Mouse (Mus musculus): ENCODE data around the gene Hip1r. TPM values are rescaled to one million over a fixed set of nuclear protein-coding genes. Genes with fewer than 3 reads are reported as not detected.

Hip1r gene
- polyA plus RNA-seq, 1 experiment from 2014 or later, result 31.2 TPM

DNA sequence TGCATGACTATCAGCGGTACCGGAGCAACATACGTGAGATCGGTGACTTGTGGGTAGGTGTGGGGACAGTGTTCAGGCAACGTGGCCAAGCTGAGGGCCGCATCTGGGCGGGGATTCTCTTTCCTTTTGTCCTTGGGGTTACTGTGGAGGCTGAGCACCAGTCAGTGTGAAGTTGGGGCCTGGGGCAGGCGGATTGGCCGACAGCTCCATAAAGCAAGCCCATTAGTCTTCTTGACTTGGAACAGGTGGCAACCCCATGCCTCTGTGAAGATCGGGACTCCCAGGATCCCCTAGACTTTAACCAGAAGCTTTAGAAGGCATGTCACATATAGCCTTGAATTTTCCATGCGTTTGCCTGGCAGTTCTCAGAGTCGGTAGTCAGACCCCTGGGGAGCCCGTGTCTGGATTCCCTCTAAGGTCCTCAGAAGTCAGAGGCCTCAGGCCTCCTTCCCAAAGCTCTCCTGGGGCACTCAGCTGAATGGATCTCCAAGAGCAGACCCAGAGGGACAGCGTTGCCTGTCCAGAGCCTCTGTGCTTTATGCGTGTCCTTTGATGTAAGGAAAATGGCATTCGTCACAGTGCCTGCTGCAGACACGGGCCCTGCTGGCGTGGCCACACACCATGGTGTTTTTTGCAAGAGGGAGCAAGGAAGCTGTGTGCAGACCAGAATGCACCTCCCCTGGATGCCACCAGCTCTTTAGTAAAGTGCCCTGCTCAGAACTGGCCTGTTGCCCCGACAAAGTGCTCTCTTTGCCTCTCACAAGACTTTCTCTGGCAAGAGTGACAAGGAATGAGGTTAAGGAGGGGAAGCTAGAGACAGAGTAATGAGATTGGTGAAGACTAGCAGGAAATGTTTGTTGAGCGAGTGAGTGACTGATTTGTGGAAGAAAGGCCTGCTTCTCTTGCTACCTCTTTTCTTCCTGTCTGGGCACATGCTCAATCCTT lies 16.8 kb downstream of the Hip1r start:
- H3K4me1 ChIP-seq (ENCODE audit: control insufficient read depth, insufficient read depth, low read length), result peaks cover 25% of the 10 kb centered on the region
- no peak overlapping the region for H3K9ac ChIP-seq (ENCODE audit: low read length)
- H3K9me3 ChIP-seq (replicated peaks; ENCODE audit: control insufficient read depth, low read length), result no peaks in the 10 kb centered on the region
- H3K27me3 ChIP-seq (ENCODE audit: control insufficient read depth, insufficient read depth, low read length), result no peaks in the 10 kb centered on the region
- no peak overlapping the region for H3K4me2 ChIP-seq (ENCODE audit: low read depth, low read length)
- 58% methylated on average over 20 of the region's 20 CpGs for WGBS
- no peak overlapping the region for H3K4me3 ChIP-seq (replicated peaks; ENCODE audit: low read length)
- H3K27ac ChIP-seq (ENCODE audit: low read length), result no peak overlapping the region
- ATAC-seq (ENCODE audit: insufficient read depth, low FRiP score), result no peak
- no peaks in the 10 kb centered on the region for H3K36me3 ChIP-seq (ENCODE audit: control insufficient read depth, insufficient read depth, low read length)

DNA sequence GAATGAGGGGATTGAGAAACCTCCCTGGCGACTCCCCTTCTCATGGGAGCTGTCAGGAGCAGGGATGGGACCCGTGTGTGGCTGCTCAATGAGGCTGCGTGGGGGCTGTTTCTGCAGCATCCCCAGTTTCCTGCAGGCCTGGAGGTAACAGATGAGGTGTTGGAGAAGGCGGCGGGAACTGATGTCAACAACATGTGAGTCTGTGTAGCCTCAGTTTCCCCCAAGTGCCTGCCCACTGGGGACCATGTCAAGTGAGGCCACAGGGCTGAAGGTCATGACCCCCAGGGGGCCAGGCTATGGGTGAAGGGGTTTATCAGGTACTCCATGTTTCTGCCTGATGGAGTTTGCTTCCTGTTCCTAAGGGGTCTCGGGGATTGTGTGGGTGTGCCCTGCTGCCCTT lies 17.9 kb downstream of the Hip1r start:
- WGBS, result 78% methylated on average over 6 of the region's 6 CpGs
- Histone ChIP-seq H3K9ac (ENCODE audit: low read length) (no peak overlapping the region), H3K4me3 (replicated peaks; ENCODE audit: low read length) (no peak overlapping the region), H3K9me3 (replicated peaks; ENCODE audit: control insufficient read depth, low read length) (no peaks in the 10 kb centered on the region), H3K4me2 (ENCODE audit: low read depth, low read length) (no peak overlapping the region), H3K4me1 (ENCODE audit: control insufficient read depth, insufficient read depth, low read length) (peaks cover 25% of the 10 kb centered on the region), H3K27me3 (ENCODE audit: control insufficient read depth, insufficient read depth, low read length) (no peaks in the 10 kb centered on the region), H3K36me3 (ENCODE audit: control insufficient read depth, insufficient read depth, low read length) (no peaks in the 10 kb centered on the region), H3K27ac (ENCODE audit: low read length) (0 out of 2 replicates have a peak overlapping the region, but pooled peaks have one; percentile 81)
- ATAC-seq (ENCODE audit: insufficient read depth, low FRiP score), result no peak

DNA sequence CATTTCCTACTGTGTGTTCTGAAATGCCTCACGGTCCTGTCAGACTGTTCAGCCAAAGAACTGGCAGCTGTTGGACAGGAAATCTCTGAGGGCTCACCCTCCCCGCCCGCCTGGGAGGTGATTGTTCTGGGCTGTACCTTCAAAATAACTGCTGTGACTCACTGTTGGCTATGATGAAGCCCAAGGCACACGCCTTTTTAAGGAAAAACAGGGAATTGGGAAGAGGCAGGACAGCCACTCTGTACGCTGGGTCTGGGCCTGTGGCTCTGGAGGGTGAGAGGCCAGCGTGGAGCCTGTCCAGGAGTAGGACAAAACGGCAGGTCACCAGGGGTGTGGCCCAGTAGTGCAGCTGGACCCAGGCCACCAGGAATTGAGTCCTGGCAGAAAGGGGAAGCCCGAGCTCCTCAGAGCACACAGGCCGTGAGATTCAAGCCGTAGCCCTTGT lies 18.8 kb downstream of the Hip1r start:
- no peaks in the 10 kb centered on the region for H3K27me3 ChIP-seq (ENCODE audit: control insufficient read depth, insufficient read depth, low read length)
- ATAC-seq (ENCODE audit: insufficient read depth, low FRiP score), result peak; percentile 23; the same call in 1 of the 2 replicates
- no peak overlapping the region for H3K4me3 ChIP-seq (replicated peaks; ENCODE audit: low read length)
- no peaks in the 10 kb centered on the region for H3K9me3 ChIP-seq (replicated peaks; ENCODE audit: control insufficient read depth, low read length)
- peak overlapping the region; percentile 81 for H3K27ac ChIP-seq (ENCODE audit: low read length)
- 0 out of 2 replicates have a peak overlapping the region, but pooled peaks have one; percentile 51 for H3K9ac ChIP-seq (ENCODE audit: low read length)
- H3K36me3 ChIP-seq (ENCODE audit: control insufficient read depth, insufficient read depth, low read length), result no peaks in the 10 kb centered on the region
- H3K4me1 ChIP-seq (ENCODE audit: control insufficient read depth, insufficient read depth, low read length), result peaks cover 18% of the 10 kb centered on the region
- WGBS, result 56% methylated on average over 10 of the region's 10 CpGs
- H3K4me2 ChIP-seq (ENCODE audit: low read depth, low read length), result no peak overlapping the region

DNA sequence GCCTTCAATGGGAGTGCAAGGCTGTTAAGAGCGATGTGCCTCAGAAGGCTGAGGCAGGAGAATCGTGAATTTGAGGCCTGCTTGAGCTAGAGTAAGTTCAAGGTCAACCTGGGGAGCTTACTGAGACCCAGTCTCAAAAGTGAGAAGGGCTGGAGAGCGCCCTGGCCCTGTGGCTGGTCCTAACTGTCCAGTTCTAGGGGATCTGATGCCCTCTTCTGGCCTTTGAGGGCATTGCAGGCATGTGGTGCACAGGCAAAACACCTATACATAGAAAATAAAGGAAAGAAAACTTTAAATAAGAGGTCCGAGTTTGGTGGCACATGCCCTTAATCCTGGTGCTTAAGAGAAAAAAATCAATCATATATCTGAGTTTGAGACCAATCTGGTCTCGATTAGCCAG lies 19.4 kb downstream of the Hip1r start:
- no peak overlapping the region for H3K9ac ChIP-seq (ENCODE audit: low read length)
- ATAC-seq (ENCODE audit: insufficient read depth, low FRiP score), result 0 out of 2 replicates have a peak, but pooled peaks have one; percentile 8
- H3K27me3 ChIP-seq (ENCODE audit: control insufficient read depth, insufficient read depth, low read length), result no peaks in the 10 kb centered on the region
- peaks cover 15% of the 10 kb centered on the region for H3K4me1 ChIP-seq (ENCODE audit: control insufficient read depth, insufficient read depth, low read length)
- H3K4me2 ChIP-seq (ENCODE audit: low read depth, low read length), result no peak overlapping the region
- H3K36me3 ChIP-seq (ENCODE audit: control insufficient read depth, insufficient read depth, low read length), result no peaks in the 10 kb centered on the region
- peak overlapping the region; percentile 78; the same call in 1 of the 2 replicates for H3K27ac ChIP-seq (ENCODE audit: low read length)
- WGBS, result 29% methylated on average over 5 of the region's 5 CpGs
- no peaks in the 10 kb centered on the region for H3K9me3 ChIP-seq (replicated peaks; ENCODE audit: control insufficient read depth, low read length)
- H3K4me3 ChIP-seq (replicated peaks; ENCODE audit: low read length), result no peak overlapping the region

DNA sequence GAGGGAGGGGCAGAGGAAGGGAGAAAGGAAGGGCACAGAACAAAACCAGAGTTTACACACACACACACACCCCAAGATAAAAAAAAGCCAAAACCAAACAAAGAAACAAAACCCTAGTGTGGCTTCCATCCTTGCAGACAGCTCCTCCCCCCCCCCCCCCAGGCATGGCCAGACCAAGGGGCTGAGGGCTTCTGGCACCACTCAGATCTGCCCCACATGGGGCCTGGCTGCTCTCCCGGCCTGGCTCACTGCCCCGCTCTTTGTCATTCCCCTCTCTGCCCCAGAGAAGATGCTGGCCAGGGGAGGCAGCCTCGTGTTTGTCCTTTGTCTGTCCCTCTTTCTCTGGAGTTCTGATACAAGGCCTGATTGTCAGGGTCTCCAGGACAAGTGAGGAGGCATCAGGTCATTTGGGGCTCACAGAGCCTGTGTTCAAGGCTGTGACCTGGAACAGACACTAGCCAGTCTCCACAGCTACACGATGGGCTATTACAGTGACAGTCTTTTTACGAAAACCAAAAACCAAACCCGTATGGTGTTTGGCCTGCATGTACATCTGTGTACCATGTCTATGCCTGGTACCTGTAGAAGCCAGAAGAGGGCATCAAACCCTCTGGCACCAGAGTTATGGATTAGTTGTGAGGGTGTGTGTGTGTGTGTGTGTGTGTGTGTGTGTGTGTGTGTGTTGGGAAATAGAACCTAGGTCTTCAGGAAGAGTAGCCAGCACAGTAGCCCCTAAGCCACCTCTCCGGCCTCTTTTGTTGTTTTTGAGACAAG lies 20.0 kb downstream of the Hip1r start:
- Histone ChIP-seq H3K4me2 (ENCODE audit: low read depth, low read length) (no peak overlapping the region), H3K9ac (ENCODE audit: low read length) (no peak overlapping the region), H3K9me3 (replicated peaks; ENCODE audit: control insufficient read depth, low read length) (no peaks in the 10 kb centered on the region), H3K36me3 (ENCODE audit: control insufficient read depth, insufficient read depth, low read length) (no peaks in the 10 kb centered on the region), H3K4me3 (replicated peaks; ENCODE audit: low read length) (no peak overlapping the region), H3K27ac (ENCODE audit: low read length) (no peak overlapping the region), H3K27me3 (ENCODE audit: control insufficient read depth, insufficient read depth, low read length) (no peaks in the 10 kb centered on the region), H3K4me1 (ENCODE audit: control insufficient read depth, insufficient read depth, low read length) (peaks cover 15% of the 10 kb centered on the region)
- no peak for ATAC-seq (ENCODE audit: insufficient read depth, low FRiP score)
- WGBS, result 63% methylated on average over 7 of the region's 7 CpGs

DNA sequence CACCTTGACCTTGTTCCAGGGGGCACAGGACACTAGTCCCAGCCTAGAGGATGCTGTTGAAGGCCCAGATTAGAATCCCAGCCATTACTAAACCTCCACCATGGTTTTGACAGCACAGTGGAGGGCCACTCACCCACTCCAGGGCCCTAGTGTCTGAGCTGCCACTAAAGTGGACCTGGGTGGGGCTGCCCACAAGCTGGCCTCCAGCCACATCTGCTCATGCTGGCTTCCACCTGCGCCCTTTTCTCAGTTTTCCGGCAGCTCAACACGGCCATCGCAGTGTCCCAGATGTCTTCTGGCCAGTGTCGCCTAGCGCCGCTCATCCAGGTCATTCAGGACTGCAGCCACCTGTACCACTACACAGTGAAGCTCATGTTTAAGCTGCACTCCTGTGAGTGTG lies 21.0 kb downstream of the Hip1r start:
- no peak overlapping the region for H3K4me2 ChIP-seq (ENCODE audit: low read depth, low read length)
- H3K9ac ChIP-seq (ENCODE audit: low read length), result no peak overlapping the region
- H3K36me3 ChIP-seq (ENCODE audit: control insufficient read depth, insufficient read depth, low read length), result no peaks in the 10 kb centered on the region
- ATAC-seq (ENCODE audit: insufficient read depth, low FRiP score), result no peak
- H3K27ac ChIP-seq (ENCODE audit: low read length), result no peak overlapping the region
- H3K4me3 ChIP-seq (replicated peaks; ENCODE audit: low read length), result no peak overlapping the region
- no peaks in the 10 kb centered on the region for H3K27me3 ChIP-seq (ENCODE audit: control insufficient read depth, insufficient read depth, low read length)
- peaks cover 15% of the 10 kb centered on the region for H3K4me1 ChIP-seq (ENCODE audit: control insufficient read depth, insufficient read depth, low read length)
- no peaks in the 10 kb centered on the region for H3K9me3 ChIP-seq (replicated peaks; ENCODE audit: control insufficient read depth, low read length)
- WGBS, result 90% methylated on average over 7 of the region's 7 CpGs

DNA sequence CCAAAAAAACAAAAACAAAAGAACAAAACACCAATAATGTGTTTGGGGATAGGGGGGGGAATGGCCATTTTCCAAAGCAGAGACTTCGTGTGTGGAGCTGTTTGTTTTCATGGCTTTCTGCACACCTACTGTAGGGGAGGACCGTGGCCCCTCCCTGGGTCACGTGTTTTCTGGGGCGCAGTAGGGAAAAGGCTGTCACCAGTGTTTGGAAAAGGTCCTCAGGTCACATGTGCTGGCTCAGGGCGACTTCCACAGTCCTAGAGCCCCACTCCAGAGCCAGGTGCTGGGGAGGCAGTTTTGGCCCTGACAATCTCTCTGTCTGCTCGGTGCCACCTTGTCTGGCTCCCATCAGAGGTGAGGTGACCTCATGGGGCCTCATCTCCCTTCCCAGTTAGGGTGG lies 22.0 kb downstream of the Hip1r start:
- Histone ChIP-seq H3K4me1 (ENCODE audit: control insufficient read depth, insufficient read depth, low read length) (peaks cover 15% of the 10 kb centered on the region), H3K9me3 (replicated peaks; ENCODE audit: control insufficient read depth, low read length) (no peaks in the 10 kb centered on the region), H3K4me2 (ENCODE audit: low read depth, low read length) (no peak overlapping the region), H3K27ac (ENCODE audit: low read length) (no peak overlapping the region), H3K27me3 (ENCODE audit: control insufficient read depth, insufficient read depth, low read length) (no peaks in the 10 kb centered on the region), H3K9ac (ENCODE audit: low read length) (no peak overlapping the region), H3K36me3 (ENCODE audit: control insufficient read depth, insufficient read depth, low read length) (no peaks in the 10 kb centered on the region), H3K4me3 (replicated peaks; ENCODE audit: low read length) (no peak overlapping the region)
- WGBS, result 68% methylated on average over 6 of the region's 6 CpGs
- ATAC-seq (ENCODE audit: insufficient read depth, low FRiP score), result no peak

DNA sequence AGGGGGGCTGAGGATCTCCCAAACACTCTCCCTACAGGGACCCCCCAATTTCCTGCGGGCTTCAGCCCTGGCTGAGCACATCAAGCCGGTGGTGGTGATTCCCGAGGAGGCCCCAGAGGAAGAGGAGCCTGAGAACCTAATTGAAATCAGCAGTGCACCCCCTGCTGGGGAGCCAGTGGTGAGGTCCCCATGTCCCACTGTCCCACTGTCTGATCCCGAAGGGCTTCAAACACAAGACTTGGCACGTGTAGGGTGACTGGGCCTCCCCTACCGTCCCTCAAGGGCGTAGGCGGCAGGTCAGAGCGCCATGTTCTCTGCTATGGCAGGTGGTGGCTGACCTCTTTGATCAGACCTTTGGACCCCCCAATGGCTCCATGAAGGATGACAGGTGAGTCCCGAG lies 22.8 kb downstream of the Hip1r start:
- 79% methylated on average over 10 of the region's 10 CpGs for WGBS
- H3K9ac ChIP-seq (ENCODE audit: low read length), result no peak overlapping the region
- no peak overlapping the region for H3K4me3 ChIP-seq (replicated peaks; ENCODE audit: low read length)
- no peak for ATAC-seq (ENCODE audit: insufficient read depth, low FRiP score)
- H3K4me2 ChIP-seq (ENCODE audit: low read depth, low read length), result no peak overlapping the region
- no peaks in the 10 kb centered on the region for H3K36me3 ChIP-seq (ENCODE audit: control insufficient read depth, insufficient read depth, low read length)
- no peaks in the 10 kb centered on the region for H3K27me3 ChIP-seq (ENCODE audit: control insufficient read depth, insufficient read depth, low read length)
- H3K27ac ChIP-seq (ENCODE audit: low read length), result no peak overlapping the region
- H3K9me3 ChIP-seq (replicated peaks; ENCODE audit: control insufficient read depth, low read length), result no peaks in the 10 kb centered on the region
- peaks cover 15% of the 10 kb centered on the region for H3K4me1 ChIP-seq (ENCODE audit: control insufficient read depth, insufficient read depth, low read length)

DNA sequence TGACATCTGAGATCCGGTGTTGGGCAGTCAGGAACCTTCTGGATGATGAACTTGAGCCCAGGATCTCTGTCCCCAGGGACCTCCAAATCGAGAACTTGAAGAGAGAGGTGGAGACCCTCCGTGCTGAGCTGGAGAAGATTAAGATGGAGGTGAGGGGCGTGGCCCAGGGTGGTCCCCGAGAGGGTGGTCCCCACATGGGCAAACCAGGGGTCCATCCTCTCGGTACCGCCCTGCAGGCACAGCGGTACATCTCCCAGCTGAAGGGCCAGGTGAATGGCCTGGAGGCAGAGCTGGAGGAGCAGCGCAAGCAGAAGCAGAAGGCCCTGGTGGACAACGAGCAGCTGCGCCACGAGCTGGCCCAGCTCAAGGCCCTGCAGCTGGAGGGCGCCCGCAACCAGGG lies 23.3 kb downstream of the Hip1r start:
- H3K4me3 ChIP-seq (replicated peaks; ENCODE audit: low read length), result no peak overlapping the region
- H3K27ac ChIP-seq (ENCODE audit: low read length), result no peak overlapping the region
- peaks cover 11% of the 10 kb centered on the region for H3K4me1 ChIP-seq (ENCODE audit: control insufficient read depth, insufficient read depth, low read length)
- no peaks in the 10 kb centered on the region for H3K36me3 ChIP-seq (ENCODE audit: control insufficient read depth, insufficient read depth, low read length)
- no peak for ATAC-seq (ENCODE audit: insufficient read depth, low FRiP score)
- no peak overlapping the region for H3K4me2 ChIP-seq (ENCODE audit: low read depth, low read length)
- H3K27me3 ChIP-seq (ENCODE audit: control insufficient read depth, insufficient read depth, low read length), result no peaks in the 10 kb centered on the region
- no peaks in the 10 kb centered on the region for H3K9me3 ChIP-seq (replicated peaks; ENCODE audit: control insufficient read depth, low read length)
- 91% methylated on average over 14 of the region's 14 CpGs for WGBS
- H3K9ac ChIP-seq (ENCODE audit: low read length), result no peak overlapping the region

All from stomach, embryonic 16.5 days (tissue).